Mouse (Mus musculus): ENCODE results near the gene Efcab6. TPM values are rescaled to one million over a fixed set of nuclear protein-coding genes. Genes with fewer than 3 reads are reported as not detected.

Gene Efcab6
- total RNA-seq, 1 experiment: 0.76 TPM

DNA sequence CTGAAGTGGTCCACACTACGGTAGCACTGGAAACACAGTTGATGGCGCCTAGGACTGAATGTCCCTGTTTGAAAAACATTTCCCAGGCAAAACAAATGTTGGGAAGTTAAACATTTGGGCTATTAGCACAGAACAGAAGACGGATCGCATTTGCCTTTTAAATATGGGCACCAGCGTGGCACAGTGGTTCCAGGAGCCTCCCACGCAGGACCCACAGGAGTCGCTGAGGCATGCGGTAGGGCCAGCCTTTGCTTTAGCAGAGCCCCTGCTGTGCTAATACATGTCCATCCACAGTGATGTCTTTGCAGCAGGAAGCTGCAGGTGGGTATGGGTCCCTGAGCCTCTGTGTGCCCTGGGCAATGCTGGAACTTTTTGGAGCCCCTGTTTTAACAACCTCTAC is 237.2 kb downstream of the Efcab6 start:
- no peak for DNase-seq (ENCODE audit: low read depth, low spot score)
- Histone ChIP-seq H3K36me3 (ENCODE audit: control insufficient read depth, insufficient read depth, low read length, poor library complexity, severe bottlenecking) (no peaks in the 10 kb centered on the region), H3K27ac (ENCODE audit: insufficient read depth, low read depth, low read length, poor library complexity, severe bottlenecking) (no peak overlapping the region), H3K4me3 (ENCODE audit: insufficient read depth in 1 of 2, low read depth in 1 of 2, low read length in 2 of 2, poor library complexity in 1 of 2, severe bottlenecking in 1 of 2) (no peak overlapping the region), H3K4me1 (ENCODE audit: control insufficient read depth in 2 of 2, insufficient read depth in 2 of 2, low read length in 2 of 2, poor library complexity in 1 of 2) (no peaks in the 10 kb centered on the region), H3K9me3 (ENCODE audit: control insufficient read depth, insufficient read depth, low read depth, low read length) (no peaks in the 10 kb centered on the region), H3K9ac (ENCODE audit: insufficient read depth, low read depth, low read length, poor library complexity, severe bottlenecking) (no peak overlapping the region)
- TF ChIP-seq ZC3H11A (IDR thresholded peaks at IDR 0.05; ENCODE audit: borderline replicate concordance, low read depth, low read length): no peak
- TF ChIP-seq ZNF384 (IDR thresholded peaks at IDR 0.05; ENCODE audit: low read depth, low read length): no peak
- TF ChIP-seq MAFK (IDR thresholded peaks at IDR 0.05; ENCODE audit: insufficient read depth, low read depth, low read length): no peak
- no peak for TF ChIP-seq CHD2 (IDR thresholded peaks at IDR 0.05; ENCODE audit: low read depth, low read length)
- no peak for TF ChIP-seq HCFC1 (IDR thresholded peaks at IDR 0.05; ENCODE audit: borderline replicate concordance, insufficient read depth, low read length)
- in situ Hi-C loops (cut with MboI; ENCODE audit: low sequenced_read_pairs in 2 of 2, unreplicated experiment in 2 of 2): no loop called here

Other genes with a start within 250 kb of the Efcab6 start
- 34.9 and 40.5 TPM in 2 replicates for gene Sult4a1, start 40.4 kb upstream of the Efcab6 start, total RNA-seq (2012; rRNA removed)
- gene Pnpla5, start 57.8 kb upstream of the Efcab6 start, total RNA-seq (2012; rRNA removed): 0.11 and 0.13 TPM in 2 replicates
- gene Pnpla3, start 102.5 kb upstream of the Efcab6 start, total RNA-seq (2012; rRNA removed): 3.6 and 4.1 TPM in 2 replicates
- gene Samm50, start 126.9 kb upstream of the Efcab6 start, total RNA-seq (2012; rRNA removed): 107 TPM in 2 replicates
- gene Parvb, start 166.7 kb upstream of the Efcab6 start, total RNA-seq (2012; rRNA removed): 10.8 and 18.6 TPM in 2 replicates

Measured in ES-E14 (cell line).